Mouse (Mus musculus): ENCODE measurements around the gene Htr7. TPM values are rescaled to one million over a fixed set of nuclear protein-coding genes. Genes with fewer than 3 reads are reported as not detected.

Htr7 gene
- total RNA-seq (2022): under 1 TPM in 1 of 4 experiments, not detected in 3; 0.16 TPM

GRCm38 (mm10) chr19:36057231-36057811 is at the start of gene Htr7:
Gene Htr7 (minus strand): TSS chr19:36057507.
- DNase-seq: no peak

DNA sequence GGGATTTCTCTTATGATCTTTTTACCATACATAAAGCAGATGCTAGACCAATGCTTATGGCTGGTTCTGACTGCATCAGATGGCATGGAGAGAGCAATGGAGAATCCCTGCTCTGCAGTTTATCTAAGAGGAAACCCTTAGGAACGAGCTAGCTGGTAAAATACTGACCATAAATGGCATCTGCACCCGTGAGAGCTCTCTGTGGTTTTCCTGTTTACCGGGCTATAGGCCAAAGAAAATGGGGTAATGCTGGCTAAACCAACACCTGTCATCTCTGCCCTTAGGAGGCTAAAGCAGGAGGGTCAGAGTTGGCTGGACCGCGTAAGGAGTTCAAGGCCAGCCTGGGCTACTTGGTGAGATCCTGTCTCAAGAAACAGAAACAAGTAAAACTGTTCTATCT is 46.6 kb upstream of the Htr7 start:
- DNase-seq: no peak

DNA sequence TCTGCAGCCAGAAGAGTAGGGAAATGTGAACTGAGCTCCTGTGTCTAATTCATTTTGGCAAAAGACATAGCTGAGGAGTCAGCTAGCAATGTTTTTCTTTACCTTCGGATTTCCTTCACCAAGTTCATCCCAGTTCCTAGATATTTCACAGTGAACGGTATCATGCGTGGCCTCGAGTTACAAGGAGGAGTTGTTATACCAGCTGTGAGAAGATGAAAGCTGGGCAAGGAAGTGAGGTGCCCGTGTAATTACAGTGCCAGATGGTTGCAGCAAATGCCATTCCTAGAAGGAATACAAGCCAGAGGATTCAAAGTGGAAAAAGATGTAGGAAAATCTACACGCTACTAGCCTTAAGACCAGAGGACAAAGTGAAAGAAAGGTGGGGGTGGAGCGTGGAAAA is 41.6 kb upstream of the Htr7 start:
- DNase-seq: no peak

- no peak for DNase-seq
Measured at GRCm38 (mm10) chr19:36098265-36098664, 41.0 kb upstream of the Htr7 start.

- no peak for DNase-seq
Measured at GRCm38 (mm10) chr19:36097194-36097593, 39.9 kb upstream of the Htr7 start.

DNA sequence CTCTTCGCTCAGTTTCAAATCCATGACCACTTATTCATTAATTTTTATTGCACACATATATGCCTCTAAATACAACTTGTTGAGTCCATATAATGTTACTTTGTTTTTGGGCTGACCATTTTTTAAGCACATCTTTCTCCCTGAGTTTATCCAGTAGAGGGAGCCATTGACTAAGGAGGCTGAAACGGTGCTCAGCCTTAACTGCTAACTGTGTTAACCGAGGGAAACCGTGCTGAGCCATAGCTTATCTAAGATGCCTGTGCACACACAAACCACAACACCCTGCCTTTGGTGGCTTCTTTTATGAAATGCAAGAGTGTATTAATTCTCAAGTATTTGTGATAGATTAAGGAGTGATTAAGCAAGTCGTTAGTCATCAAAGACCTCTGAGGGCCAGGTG is 33.5 kb upstream of the Htr7 start:
- DNase-seq: no peak

GRCm38 (mm10) chr19:36083262-36084225 is 26.2 kb upstream of the Htr7 start, which contains the start of gene Rpp30:
Gene Rpp30 (plus strand): TSS chr19:36083716.
- peak; percentile 77 for DNase-seq

DNA sequence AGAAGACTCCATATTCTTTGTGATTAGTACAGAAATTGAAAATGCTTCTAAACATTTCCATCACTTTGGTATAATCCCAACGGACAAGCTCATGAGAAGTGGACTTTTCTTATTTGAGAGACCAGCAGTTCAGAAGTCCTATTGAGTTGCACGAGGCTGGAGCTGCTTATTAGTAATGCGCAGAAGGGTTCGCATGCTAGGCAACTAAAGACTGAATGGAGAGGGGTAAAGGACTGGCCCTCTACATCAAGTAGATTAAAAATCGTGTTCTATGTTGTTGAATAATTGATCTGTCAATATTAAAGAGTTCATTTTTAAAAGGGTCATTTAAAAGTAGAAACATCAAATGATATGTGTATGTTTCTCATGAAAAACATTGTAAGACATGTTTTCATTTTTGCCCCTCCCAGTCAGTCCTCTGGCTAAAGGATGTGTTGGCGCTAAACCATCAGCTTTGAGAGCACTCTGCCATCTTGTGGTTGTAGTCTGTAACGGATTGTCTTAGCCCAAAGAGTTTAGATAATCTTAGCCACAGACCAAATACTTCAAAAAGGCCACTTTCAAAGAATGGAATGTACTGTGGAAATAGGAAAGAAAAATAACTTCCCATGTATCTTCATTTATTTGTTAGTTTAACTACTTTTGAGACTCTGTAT is 25.4 kb upstream of the Htr7 start:
- no peak for DNase-seq

- DNase-seq: no peak
Measured at GRCm38 (mm10) chr19:36062801-36063529, 5.7 kb upstream of the Htr7 start.

DNA sequence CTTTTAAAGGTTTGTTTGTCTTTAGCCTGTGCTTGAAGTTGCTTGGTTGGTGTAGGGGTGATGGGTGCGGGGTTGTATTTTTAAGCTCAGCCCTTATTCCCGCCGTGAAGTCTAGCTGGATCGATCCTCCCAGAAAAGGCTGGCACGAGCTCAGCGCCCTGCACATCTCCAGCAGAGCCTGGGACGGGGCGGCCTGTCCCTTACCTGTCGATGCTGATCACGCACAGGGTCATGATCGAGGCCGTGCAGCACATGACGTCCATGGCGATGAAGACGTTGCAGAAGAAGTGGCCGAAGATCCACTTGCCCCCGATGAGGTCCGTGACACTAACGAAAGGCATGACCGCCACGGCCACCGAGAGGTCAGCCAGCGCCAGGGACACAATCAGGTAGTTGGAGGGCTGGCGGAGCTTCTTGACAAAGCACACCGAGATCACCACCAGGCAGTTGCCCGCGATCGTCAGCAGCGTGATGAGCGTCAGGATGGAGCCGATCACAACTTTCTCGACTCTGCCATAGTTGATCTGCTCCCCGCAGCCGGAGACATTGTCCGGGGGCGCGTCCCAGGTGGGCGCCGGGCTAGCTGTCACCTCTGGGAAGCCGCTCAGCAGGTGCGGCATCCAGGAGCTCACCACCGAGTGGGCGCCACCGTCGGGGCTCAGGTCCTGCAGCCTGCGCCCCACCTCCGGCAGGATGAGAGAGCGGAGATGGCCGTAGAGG is 645 bp downstream of the Htr7 start:
- DNase-seq: no peak

DNA sequence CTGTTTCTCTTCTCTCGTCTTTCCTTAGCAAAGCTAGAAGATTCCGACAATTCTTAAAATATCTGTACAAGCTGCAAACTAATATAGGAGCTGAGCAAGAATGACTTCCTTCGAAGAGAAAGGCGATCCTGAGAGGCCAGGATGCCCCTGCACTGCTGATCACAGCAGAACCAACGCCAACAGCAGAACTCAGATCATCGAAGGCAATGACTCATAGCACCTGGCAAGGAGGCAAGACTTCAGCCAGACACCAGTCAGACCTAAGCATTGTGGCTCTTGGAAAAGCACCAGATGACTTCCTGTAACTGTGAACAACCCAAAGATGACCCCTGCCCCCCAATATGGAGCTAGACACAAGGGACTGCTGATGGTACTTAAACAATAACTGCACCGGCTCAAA is 11.3 kb downstream of the Htr7 start:
- no peak for DNase-seq

- no peak for DNase-seq
Measured at GRCm38 (mm10) chr19:36014836-36015235, 42.5 kb downstream of the Htr7 start.

DNA sequence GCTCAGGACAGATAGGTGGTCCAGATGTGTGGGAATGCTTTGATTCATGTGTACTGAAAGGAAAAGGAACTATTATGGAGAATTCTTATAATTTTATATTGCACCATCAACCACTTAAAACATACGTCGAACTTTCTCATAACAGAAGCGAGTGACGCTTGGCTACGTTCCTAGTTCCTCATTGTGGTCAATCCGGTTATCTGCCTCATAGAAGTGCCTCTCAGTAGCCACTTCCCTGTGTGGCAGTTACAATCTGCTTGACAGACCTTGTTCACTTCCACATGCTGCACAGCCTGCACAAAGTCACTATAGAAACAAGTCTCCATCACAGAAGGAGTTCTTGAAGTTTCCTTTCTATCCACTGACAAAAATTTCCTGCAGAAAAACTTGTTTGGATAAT is 51.0 kb downstream of the Htr7 start:
- DNase-seq: no peak

GRCm38 (mm10) chr19:36004961-36005360 is 52.3 kb downstream of the Htr7 start:
- DNase-seq: no peak

DNA sequence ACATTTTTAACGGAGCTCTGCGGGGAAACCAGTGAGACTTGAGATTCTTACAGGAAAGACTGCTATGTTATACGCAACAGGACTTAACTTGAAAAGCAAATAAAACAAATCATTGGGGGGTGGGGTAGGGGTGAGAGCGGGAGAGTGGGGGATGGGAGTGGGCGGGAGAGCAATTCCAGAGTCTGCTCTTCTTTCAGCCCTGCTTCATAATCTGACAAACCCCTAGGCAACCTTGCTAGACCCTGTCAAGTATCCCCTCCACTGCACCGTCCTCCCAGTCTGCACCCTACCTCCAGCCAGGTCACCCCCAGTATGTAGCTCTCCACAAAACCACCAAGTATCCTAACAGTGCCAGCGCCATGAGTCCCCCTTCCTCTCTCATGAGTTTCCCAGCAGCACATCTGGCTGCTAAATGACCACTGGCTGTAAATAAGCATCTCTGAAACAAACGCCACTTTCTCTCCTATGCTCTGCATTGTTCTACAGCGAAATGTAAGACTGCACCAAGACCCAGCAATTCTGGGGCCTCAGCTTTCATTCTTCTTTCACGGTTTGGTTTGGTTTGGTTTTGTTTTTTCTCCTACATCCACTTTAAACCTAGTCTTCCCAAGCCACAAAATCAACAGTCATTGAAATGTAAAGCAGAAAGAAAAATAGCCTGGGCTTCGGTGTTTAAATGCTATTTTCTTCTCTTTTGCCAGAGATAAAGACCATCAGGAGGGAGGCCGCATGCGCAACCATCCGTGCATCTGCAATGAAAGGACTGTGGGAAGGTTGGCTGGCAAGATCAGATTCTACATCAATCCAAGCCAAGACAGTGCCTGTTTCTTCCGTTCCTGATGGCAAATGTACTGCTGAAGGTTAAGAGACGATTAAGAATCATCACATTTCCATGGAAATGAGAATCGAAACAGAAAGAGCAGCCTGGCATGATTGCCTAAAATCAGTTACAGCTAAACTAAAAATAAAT is 54.5 kb downstream of the Htr7 start:
- no peak for DNase-seq

DNA sequence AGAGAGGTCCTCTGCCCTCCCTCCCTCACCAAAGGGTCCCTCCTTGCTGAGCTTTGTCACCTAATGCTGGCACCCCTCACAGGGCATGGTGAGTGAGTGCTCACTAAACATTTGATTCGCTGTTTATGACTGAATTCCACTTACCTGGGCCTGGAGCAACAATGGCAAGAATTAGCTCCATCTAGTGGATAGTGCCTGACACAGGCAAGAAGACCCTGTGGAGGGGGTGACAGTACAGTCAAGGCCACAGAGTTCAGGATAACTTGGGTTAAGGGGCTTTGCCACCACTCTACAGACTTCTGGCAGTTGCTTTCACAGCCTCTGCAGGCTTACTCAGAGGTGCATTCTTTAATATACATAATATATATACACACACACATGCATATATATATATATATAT is 55.8 kb downstream of the Htr7 start:
- DNase-seq: no peak

GRCm38 (mm10) chr19:36000955-36001354 is 56.4 kb downstream of the Htr7 start:
- no peak for DNase-seq

DNA sequence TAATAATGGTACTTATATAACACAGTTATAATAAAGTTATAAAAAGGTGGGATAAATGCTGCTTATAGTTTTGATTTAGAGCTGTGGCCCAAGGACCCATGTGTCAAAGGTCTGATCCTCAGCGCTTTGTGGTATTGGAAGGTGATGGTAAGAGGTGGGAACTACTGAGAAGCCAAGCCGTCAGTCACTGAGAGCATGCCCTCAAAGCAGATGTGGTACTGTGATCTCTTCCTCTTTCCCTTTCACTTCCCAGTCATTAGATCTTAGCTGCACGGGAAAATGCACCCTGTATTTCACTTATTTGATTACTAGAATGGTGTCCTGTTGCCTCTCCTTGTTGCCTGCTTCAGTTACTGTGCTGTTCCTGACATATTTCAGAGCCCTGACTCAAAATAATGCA is 59.9 kb downstream of the Htr7 start:
- no peak for DNase-seq

DNA sequence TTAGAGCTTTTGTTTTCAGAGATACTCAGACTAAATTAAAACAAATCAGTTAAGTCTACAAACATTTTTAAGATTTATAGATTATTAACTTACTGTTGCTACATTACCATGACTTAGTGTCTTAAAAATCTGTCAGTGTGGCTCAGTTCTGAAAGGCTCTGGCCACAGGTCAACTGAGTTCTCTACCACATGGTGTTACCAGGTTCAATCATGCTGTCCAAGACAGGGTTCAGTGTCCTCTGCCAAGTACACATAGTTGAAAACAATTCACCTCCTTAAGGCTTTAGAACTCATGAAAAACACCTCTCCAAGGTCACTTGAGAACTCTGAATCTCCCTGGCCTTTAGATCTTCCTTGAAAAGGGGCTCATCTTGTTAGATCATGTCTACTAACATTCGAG is 69.8 kb downstream of the Htr7 start:
- no peak for DNase-seq

GRCm38 (mm10) chr19:35974681-35975080 is 82.6 kb downstream of the Htr7 start:
- DNase-seq: no peak

DNA sequence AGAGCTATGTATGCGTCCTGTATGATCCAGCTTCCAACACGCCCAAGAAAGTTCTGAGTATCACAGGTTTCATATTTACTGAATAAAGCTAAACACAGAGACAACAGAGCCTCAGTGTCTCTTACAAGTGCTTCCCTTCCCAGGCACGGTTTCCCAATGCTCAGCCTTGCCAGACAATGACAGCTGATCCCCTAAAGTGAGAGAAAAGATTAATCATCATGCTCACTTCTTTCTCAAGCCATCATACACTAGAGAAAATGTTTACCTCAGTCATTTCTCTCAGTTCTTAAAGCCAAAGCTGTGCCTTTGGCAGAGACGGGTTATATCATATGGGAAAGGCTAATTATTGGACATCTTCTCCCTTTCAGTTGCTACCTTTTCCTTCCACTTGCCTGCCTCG is 99.7 kb downstream of the Htr7 start:
- no peak for DNase-seq

All from adrenal gland, adult 8-10 months (tissue).